Mouse (Mus musculus) lung, embryonic 14.5 days (tissue): ENCODE results near the gene Pacsin3. TPM values are rescaled to one million over a fixed set of nuclear protein-coding genes. Genes with fewer than 3 reads are reported as not detected.

Experiments
- ATAC-seq: fragments of 200-750 bp; cut with Nextera tagmentation; 2 replicates; pipeline ENCODE4 v1.8.0; 2017; ENCODE audit warnings: mild to moderate bottlenecking, moderate TSS enrichment, moderate library complexity; ENCODE audit not compliant: insufficient read depth
- DNase-seq: peaks from one replicate; pipeline ENCODE4 v3.0.0-alpha.2; 2015
- H3K27ac ChIP-seq: fragments of 300-500 bp; sonication (generic); 2 replicates; pipeline ENCODE4 v1.5.1; 2014; ENCODE audit warnings: low read depth, mild to moderate bottlenecking, moderate library complexity
- H3K27me3 ChIP-seq: fragments of 300-500 bp; sonication (generic); 2 replicates; pipeline ENCODE4 v1.6.1; 2014; ENCODE audit warnings: low read length, control low read depth; ENCODE audit not compliant: insufficient read depth
- H3K36me3 ChIP-seq: fragments of 300-500 bp; sonication (generic); 2 replicates; pipeline ENCODE4 v1.6.1; 2014; ENCODE audit warnings: control low read depth; ENCODE audit not compliant: insufficient read depth
- H3K4me1 ChIP-seq: fragments of 300-500 bp; sonication (generic); 2 replicates; pipeline ENCODE4 v1.6.1; 2014; ENCODE audit warnings: antibody characterized with exemption, control low read depth; ENCODE audit not compliant: insufficient read depth
- H3K4me2 ChIP-seq: fragments of 300-500 bp; sonication (generic); 2 replicates; pipeline ENCODE4 v1.6.1; 2014; ENCODE audit warnings: mild to moderate bottlenecking
- H3K4me3 ChIP-seq: fragments of 300-500 bp; sonication (generic); 2 replicates; pipeline ENCODE4 v1.5.1; 2014; ENCODE audit warnings: low read depth, low read length
- H3K9ac ChIP-seq: fragments of 300-500 bp; sonication (generic); 2 replicates; pipeline ENCODE4 v1.6.1; 2014
- H3K9me3 ChIP-seq: fragments of 300-500 bp; sonication (generic); 2 replicates; pipeline ENCODE4 v1.6.1; 2016; ENCODE audit warnings: low read depth, low read length, control low read depth
- CTCF ChIP-seq: IDR thresholded peaks from 2 replicates; pipeline ENCODE4 v1.5.1; 2016; ENCODE audit warnings: antibody characterized with exemption, low read depth
- WGBS: fragments of 180-500 bp; shearing (Covaris S2); extraction: QIAGEN DNeasy Blood & Tissue Kit; methylation state at CpG from one replicate; pipeline ENCODE4 v1.1.7; 2014; 5-methylcytosine and 5-hydroxymethylcytosine counted together
- polyA plus RNA-seq: library from polyadenylated mRNA; unstranded; fragments of >200 nt; fragmentation: Nextera tagmentation; extraction: Ambion mirVana; gene quantifications from 2 replicates; pipeline ENCODE4 v1.2.1, GENCODE M21; 2014

Pacsin3 gene
- polyA plus RNA-seq, 1 experiment from 2014 or later, result 46.9 TPM

DNA sequence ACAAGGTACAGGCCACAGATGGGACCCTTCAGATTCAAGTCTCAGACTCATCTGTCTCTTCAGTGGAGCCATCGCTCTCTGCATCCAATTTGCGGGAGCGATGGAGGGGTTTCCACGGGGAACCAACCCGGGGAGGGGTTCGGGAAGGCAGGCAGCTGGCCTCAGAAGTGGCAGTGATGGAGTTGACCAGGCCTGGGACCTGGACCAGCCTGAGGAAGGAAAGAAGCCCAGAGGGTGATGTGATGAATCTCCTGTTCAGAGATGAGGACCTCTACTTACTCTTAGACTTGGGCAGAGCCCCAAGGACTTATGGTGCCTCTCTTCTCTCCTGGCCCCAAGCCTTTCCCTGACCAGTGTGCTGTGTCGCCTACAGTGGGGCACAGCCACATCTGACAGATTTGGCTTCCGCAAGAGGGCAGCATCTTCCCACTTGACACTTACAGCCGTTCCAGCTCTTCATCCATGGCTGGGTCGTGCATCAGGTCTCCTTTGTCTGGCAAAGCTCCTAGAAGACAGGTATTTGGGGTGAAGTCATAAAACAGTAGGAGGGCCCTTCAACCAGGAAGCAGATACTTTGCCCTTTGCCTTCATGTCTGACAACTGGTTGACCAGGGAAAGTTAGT, 23.1 kb downstream of the Pacsin3 start:
- peak; percentile 76 for ATAC-seq
- peak; percentile 85 for TF ChIP-seq CTCF
- peaks cover 41% of the 10 kb centered on the region for H3K36me3 ChIP-seq
- no peaks in the 10 kb centered on the region for H3K9me3 ChIP-seq
- H3K9ac ChIP-seq, result no peak overlapping the region
- no peak overlapping the region for H3K4me2 ChIP-seq
- peak; percentile 82 for DNase-seq
- H3K4me1 ChIP-seq, result no peaks in the 10 kb centered on the region
- 25% methylated on average over 10 of the region's 10 CpGs for WGBS
- no peak overlapping the region for H3K27ac ChIP-seq
- H3K4me3 ChIP-seq, result no peak overlapping the region
- H3K27me3 ChIP-seq, result no peaks in the 10 kb centered on the region

DNA sequence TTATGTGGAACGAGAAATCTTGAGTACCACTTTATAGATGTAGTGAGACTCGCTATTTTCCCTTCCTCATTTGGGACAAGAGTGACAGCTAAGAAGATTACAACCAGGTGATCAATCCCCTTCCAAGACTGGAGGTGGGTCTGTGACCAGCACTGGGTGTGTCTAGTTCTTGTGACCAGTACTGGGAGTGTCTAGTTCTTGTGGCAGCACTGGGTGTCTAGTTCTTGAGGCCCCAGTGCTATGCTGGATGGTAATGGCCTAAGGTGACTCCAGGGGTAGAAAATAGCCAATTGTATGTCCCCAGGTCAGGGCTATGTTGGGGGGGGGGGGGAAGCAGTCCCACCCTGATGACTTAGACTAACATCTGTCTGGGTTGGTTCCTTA, 23.6 kb downstream of the Pacsin3 start:
- H3K27me3 ChIP-seq, result no peaks in the 10 kb centered on the region
- 65% methylated on average over 2 of the region's 2 CpGs for WGBS
- H3K9ac ChIP-seq, result no peak overlapping the region
- TF ChIP-seq CTCF, result no peak
- peaks cover 36% of the 10 kb centered on the region for H3K36me3 ChIP-seq
- H3K4me1 ChIP-seq, result no peaks in the 10 kb centered on the region
- DNase-seq, result no peak
- no peak overlapping the region for H3K27ac ChIP-seq
- no peak overlapping the region for H3K4me2 ChIP-seq
- H3K9me3 ChIP-seq, result no peaks in the 10 kb centered on the region
- no peak overlapping the region for H3K4me3 ChIP-seq
- peak; percentile 33; the same call in 1 of the 2 replicates for ATAC-seq

DNA sequence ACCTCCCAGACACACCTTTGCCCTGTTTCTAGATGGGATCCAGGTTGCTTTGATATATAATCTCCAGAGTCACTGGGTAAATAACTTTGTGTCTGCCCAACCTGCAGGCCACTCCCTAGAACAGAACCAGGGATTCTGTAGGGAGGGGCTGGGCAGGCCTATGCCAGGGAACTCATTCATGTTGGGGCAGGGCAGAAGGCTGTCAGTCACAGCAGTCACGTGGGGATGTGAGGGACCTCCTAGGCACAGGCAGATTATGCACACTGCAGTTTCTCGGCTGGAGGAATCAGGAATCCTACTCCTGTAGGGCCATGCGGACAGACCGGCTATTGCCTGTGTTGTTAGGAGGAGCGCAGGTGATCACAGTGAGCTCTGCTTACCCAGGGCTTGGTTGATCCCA, 25.6 kb downstream of the Pacsin3 start:
- Histone ChIP-seq H3K27me3 (no peaks in the 10 kb centered on the region), H3K4me2 (no peak overlapping the region), H3K4me3 (no peak overlapping the region), H3K9ac (no peak overlapping the region), H3K36me3 (peaks cover 16% of the 10 kb centered on the region), H3K27ac (no peak overlapping the region), H3K4me1 (no peaks in the 10 kb centered on the region), H3K9me3 (no peaks in the 10 kb centered on the region)
- WGBS, result 54% methylated on average over 5 of the region's 5 CpGs
- TF ChIP-seq CTCF, result no peak
- ATAC-seq (peak; percentile 19; the same call in 1 of the 2 replicates), DNase-seq (no peak)

DNA sequence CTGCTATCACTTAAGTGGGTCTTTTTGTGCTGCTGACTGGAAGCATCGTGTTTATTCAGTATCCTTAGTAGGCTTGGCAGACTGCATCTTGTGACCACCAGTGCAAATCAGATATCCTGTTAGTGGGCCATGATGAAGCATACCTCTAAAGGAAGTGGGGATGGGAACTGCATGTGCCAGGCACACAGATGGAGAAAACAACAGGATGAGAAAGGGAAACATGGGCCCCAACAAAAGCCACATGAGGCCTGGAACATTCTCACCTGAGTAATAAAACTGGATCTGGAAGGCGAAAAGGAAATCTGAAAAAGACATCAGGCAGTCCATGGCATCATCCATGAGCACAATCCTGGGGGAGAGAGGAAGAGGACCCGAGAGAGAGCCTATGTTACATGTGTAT, 28.2 kb downstream of the Pacsin3 start:
- Histone ChIP-seq H3K4me2 (no peak overlapping the region), H3K4me3 (no peak overlapping the region), H3K4me1 (no peaks in the 10 kb centered on the region), H3K9ac (no peak overlapping the region), H3K9me3 (no peaks in the 10 kb centered on the region), H3K27me3 (no peaks in the 10 kb centered on the region), H3K36me3 (no peaks in the 10 kb centered on the region), H3K27ac (peak overlapping the region; percentile 36; the same call in 1 of the 2 replicates)
- WGBS, result 79% methylated on average over 3 of the region's 3 CpGs
- DNase-seq (no peak), ATAC-seq (no peak)
- TF ChIP-seq CTCF, result no peak

DNA sequence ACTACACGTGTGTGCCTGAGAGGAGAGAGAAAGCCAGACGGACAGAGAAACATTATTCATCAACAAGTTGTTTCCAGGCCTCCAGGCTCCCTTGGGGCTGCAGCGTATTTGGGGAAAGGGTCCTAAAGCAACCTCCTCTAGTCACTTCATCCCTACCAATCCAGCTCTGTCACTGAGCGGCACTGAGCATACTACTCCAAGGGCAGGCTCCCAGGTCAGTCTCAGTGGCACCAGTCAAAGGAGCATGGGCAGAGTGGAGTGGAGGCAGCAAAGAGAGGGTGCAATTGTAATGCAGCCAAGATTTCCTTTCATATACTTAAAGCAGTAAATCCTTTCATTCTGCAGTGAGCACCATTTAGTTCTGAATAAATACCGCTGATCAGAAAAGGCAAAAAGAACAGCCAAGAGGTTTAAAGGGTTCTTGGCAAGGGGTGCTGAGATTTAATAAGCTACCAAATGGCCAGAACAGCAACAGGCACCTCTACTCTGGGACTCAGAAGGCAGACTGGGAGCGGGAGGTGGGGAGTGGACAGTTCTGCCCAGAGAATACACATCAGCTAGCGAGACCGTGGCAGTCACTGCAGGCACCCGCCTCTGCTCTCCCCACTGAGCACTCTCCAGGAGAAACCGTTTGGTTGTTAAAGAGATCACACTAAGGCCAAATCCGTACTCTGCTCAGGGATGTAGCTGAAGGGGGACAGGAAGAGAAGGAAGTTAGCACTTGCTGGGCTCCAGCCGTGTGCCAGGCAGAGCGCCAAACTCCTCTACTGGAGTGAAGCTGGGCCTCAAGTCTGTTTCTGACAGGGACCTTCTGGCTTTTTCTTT, 28.8 kb downstream of the Pacsin3 start:
- peak; percentile 42 for ATAC-seq
- H3K27me3 ChIP-seq, result no peaks in the 10 kb centered on the region
- no peak overlapping the region for H3K4me2 ChIP-seq
- DNase-seq, result peak; percentile 76
- no peaks in the 10 kb centered on the region for H3K9me3 ChIP-seq
- peak overlapping the region; percentile 22 for H3K9ac ChIP-seq
- TF ChIP-seq CTCF, result no peak
- H3K27ac ChIP-seq, result peak overlapping the region; percentile 36; the same call in 1 of the 2 replicates
- H3K36me3 ChIP-seq, result no peaks in the 10 kb centered on the region
- 47% methylated on average over 13 of the region's 13 CpGs for WGBS
- H3K4me1 ChIP-seq, result no peaks in the 10 kb centered on the region
- H3K4me3 ChIP-seq, result no peak overlapping the region

DNA sequence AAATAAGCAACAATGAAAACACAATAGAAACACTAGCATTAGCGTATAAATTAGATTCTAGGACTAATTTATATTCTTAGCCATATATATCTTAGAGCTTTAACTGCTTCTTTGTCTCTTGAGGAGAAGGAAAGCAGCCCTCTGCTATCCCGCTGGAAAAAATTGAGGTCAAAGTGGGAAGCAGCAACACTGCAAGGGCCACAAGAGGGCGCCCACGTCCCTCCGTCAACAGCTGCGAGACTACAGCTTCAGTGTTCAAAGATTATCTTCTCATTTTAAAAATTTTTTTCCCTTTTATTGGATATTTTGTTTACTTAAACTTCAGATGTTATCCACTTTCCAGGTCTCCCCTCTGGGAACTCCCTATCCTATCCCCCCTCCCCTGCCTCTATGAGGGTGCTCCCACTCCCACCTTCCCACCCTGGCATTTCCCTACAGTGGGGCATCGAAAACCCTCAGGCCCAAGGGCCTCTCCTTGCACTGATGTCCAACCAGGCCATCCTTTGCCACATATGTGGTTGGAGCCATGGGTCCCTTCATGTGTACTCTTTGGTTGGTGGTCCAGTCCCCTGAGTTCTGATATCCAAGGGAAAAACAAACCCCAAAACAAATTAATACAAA, 30.2 kb downstream of the Pacsin3 start:
- H3K4me1 ChIP-seq, result no peaks in the 10 kb centered on the region
- DNase-seq (peak; percentile 95), ATAC-seq (no peak)

DNA sequence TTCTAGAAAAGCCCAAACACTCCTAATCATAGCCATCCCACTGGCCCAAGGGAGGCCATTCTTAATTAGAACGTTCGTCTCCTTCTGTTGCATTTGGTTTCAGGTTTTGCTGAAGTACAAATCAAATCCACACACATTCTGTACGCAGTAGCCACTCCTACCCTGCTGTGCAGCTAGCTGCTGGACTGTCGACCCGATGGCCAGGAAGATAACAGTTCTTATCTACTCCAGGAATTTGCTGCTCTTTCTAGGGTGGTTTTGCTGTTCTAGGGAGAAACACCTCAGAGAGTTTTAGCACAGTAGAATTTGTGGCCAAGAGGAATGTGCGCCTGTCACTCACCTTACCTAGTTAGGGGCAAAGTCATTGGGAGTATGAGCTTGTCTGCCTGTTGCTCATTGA, 31.8 kb downstream of the Pacsin3 start:
- no peaks in the 10 kb centered on the region for H3K9me3 ChIP-seq
- H3K27me3 ChIP-seq, result no peaks in the 10 kb centered on the region
- DNase-seq (peak; percentile 9), ATAC-seq (no peak)
- H3K4me3 ChIP-seq, result no peak overlapping the region
- no peaks in the 10 kb centered on the region for H3K4me1 ChIP-seq
- H3K36me3 ChIP-seq, result no peaks in the 10 kb centered on the region
- no peak overlapping the region for H3K9ac ChIP-seq
- TF ChIP-seq CTCF, result no peak
- no peak overlapping the region for H3K27ac ChIP-seq
- H3K4me2 ChIP-seq, result no peak overlapping the region
- 37% methylated on average over 6 of the region's 6 CpGs for WGBS

More for the DNA sequence above, 30.2 kb downstream of the Pacsin3 start:
- Histone ChIP-seq H3K27ac (no peak overlapping the region), H3K4me2 (no peak overlapping the region), H3K9me3 (no peaks in the 10 kb centered on the region), H3K9ac (no peak overlapping the region), H3K36me3 (no peaks in the 10 kb centered on the region), H3K4me3 (no peak overlapping the region), H3K27me3 (no peaks in the 10 kb centered on the region)
- TF ChIP-seq CTCF, result peak; percentile 93
- WGBS, result 11% methylated on average over 7 of the region's 7 CpGs
